Mouse (Mus musculus) CD4-positive, CD25-positive, alpha-beta regulatory T cell, adult 2 months (primary cell): ENCODE data around the gene Tmcc3.

ENCODE experiments used
- DNase-seq: peaks from one replicate; pipeline ENCODE4 v3.0.0-alpha.2; 2012; ENCODE audit warnings: low read depth, low spot score

The Tmcc3 gene

GRCm38 (mm10) chr10:94630771-94631280, 319.1 kb downstream of the Tmcc3 start:
- no peak for DNase-seq

- no peak for DNase-seq
Observed at GRCm38 (mm10) chr10:94631541-94632113, 319.9 kb downstream of the Tmcc3 start.

- DNase-seq: no peak
Observed at GRCm38 (mm10) chr10:94632245-94632644, 320.5 kb downstream of the Tmcc3 start.

GRCm38 (mm10) chr10:94638599-94638998, 326.9 kb downstream of the Tmcc3 start:
- no peak for DNase-seq

GRCm38 (mm10) chr10:94639281-94639680, 327.5 kb downstream of the Tmcc3 start:
- no peak for DNase-seq

GRCm38 (mm10) chr10:94640067-94640466, 328.3 kb downstream of the Tmcc3 start:
- DNase-seq: no peak
